Mouse (Mus musculus) layer of hippocampus, postnatal 25 days (tissue): ENCODE measurements around the gene Rad23b. TPM values are rescaled to one million over a fixed set of nuclear protein-coding genes. Genes with fewer than 3 reads are reported as not detected.
"Not testable (repeated sequence)": the region's sequence is repeated elsewhere in the genome, so short reads cannot be mapped to it uniquely, and the experiment has no call there.

Experiments
- DNase-seq, 2 experiments: peaks; one replicate each; pipeline ENCODE4 v3.0.0; 2022; ENCODE audit warnings: mixed read lengths in 2 of 2, low spot score in 1 of 2; ENCODE audit errors: extremely low spot score in 1 of 2
- total RNA-seq, 2 experiments: library from RNA; stranded (reverse); gene quantifications; 2 replicates each; pipeline ENCODE4 v1.2.3; 2021

Gene Rad23b
- total RNA-seq, 2 experiments from 2014 or later = 169 to 176 TPM

GRCm38 (mm10) chr4:55354038-55354437 lies 4.2 kb downstream of the Rad23b start:
- DNase-seq = no peak

- no peak for DNase-seq
These were observed 6.0 kb downstream of the Rad23b start for GRCm38 (mm10) chr4:55355845-55356244.

GRCm38 (mm10) chr4:55356726-55357125 lies 6.9 kb downstream of the Rad23b start:
- DNase-seq = no peak

GRCm38 (mm10) chr4:55363866-55364265 lies 14.0 kb downstream of the Rad23b start:
- no peak for DNase-seq

GRCm38 (mm10) chr4:55364374-55364773 lies 14.5 kb downstream of the Rad23b start:
- no peak for DNase-seq

- DNase-seq = no peak
These were observed 16.2 kb downstream of the Rad23b start for GRCm38 (mm10) chr4:55366014-55366413.

- no peak for DNase-seq
These were observed 20.3 kb downstream of the Rad23b start for GRCm38 (mm10) chr4:55370127-55370526.

GRCm38 (mm10) chr4:55371355-55371754 lies 21.5 kb downstream of the Rad23b start:
- DNase-seq = no peak

- DNase-seq = no peak
These were observed 32.5 kb downstream of the Rad23b start for GRCm38 (mm10) chr4:55382350-55382749.

GRCm38 (mm10) chr4:55386768-55387167 lies 36.9 kb downstream of the Rad23b start:
- DNase-seq = no peak

- no peak for DNase-seq
These were observed 41.6 kb downstream of the Rad23b start for GRCm38 (mm10) chr4:55391480-55391879.

GRCm38 (mm10) chr4:55392445-55392844 lies 42.6 kb downstream of the Rad23b start:
- no peak for DNase-seq

GRCm38 (mm10) chr4:55397911-55398762 lies 48.3 kb downstream of the Rad23b start:
- DNase-seq = peak in 1 of 2 experiments; percentile 59

GRCm38 (mm10) chr4:55398901-55399300 lies 49.1 kb downstream of the Rad23b start:
- DNase-seq = no peak

GRCm38 (mm10) chr4:55405329-55405728 lies 55.5 kb downstream of the Rad23b start:
- DNase-seq = no peak

- no peak for DNase-seq
These were observed 56.7 kb downstream of the Rad23b start for GRCm38 (mm10) chr4:55406558-55406957.

GRCm38 (mm10) chr4:55408081-55408480 lies 58.2 kb downstream of the Rad23b start:
- DNase-seq = no peak

GRCm38 (mm10) chr4:55409025-55409424 lies 59.2 kb downstream of the Rad23b start:
- DNase-seq = no peak

- not testable (repeated sequence) for DNase-seq
These were observed 59.9 kb downstream of the Rad23b start for GRCm38 (mm10) chr4:55409578-55410224.

GRCm38 (mm10) chr4:55415864-55416263 lies 66.0 kb downstream of the Rad23b start:
- DNase-seq = no peak

- no peak for DNase-seq
These were observed 76.4 kb downstream of the Rad23b start for GRCm38 (mm10) chr4:55426250-55426649.
